Mouse (Mus musculus): ENCODE measurements around the gene Rnf225. TPM values are rescaled to one million over a fixed set of nuclear protein-coding genes. Genes with fewer than 3 reads are reported as not detected.
"Not testable (repeated sequence)": the region's sequence is repeated elsewhere in the genome, so short reads cannot be mapped to it uniquely, and the experiment has no call there.

The Rnf225 gene
- polyA plus RNA-seq, 1 experiment from 2014 or later, result 1.6 TPM

GRCm38 (mm10) chr7:12897655-12898410 is 29.4 kb upstream of the Rnf225 start, which contains the start of gene Zscan22:
TSS of gene Zscan22 (plus strand) at chr7:12897815.
- Histone ChIP-seq H3K4me2 (ENCODE audit: low read depth, low read length, severe bottlenecking) (peak within 1 kb of the TSS; percentile 48), H3K4me3 (ENCODE audit: low read depth, low read length) (peak within 1 kb of the TSS; percentile 57), H3K4me1 (replicated peaks; ENCODE audit: control insufficient read depth, insufficient read depth, low read length) (peaks cover 2% of the 10 kb centered on the region; the same call in 1 of the 2 replicates), H3K27me3 (ENCODE audit: control insufficient read depth, insufficient read depth, low read length) (no peaks in the 10 kb centered on the region), H3K36me3 (ENCODE audit: control insufficient read depth, insufficient read depth, low read length) (no peaks in the 10 kb centered on the region), H3K27ac (ENCODE audit: low read depth, low read length) (peak within 1 kb of the TSS; percentile 18; the same call in 1 of the 2 replicates), H3K9ac (ENCODE audit: low read length) (peak within 1 kb of the TSS; percentile 72), H3K9me3 (ENCODE audit: control insufficient read depth, low read length) (no peaks in the 10 kb centered on the region)
- 7% methylated on average over 36 of the region's 36 CpGs for WGBS
- DNase-seq (ENCODE audit: low spot score) (peak; percentile 93), ATAC-seq (replicated peaks; ENCODE audit: low FRiP score) (peak; percentile 99)

GRCm38 (mm10) chr7:12901517-12901916 is 25.7 kb upstream of the Rnf225 start:
- H3K4me2 ChIP-seq (ENCODE audit: low read depth, low read length, severe bottlenecking), result no peak overlapping the region
- 93% methylated on average over 5 of the region's 5 CpGs for WGBS
- H3K36me3 ChIP-seq (ENCODE audit: control insufficient read depth, insufficient read depth, low read length), result no peaks in the 10 kb centered on the region; the same call in 1 of the 2 replicates

GRCm38 (mm10) chr7:12903623-12904022 is 23.6 kb upstream of the Rnf225 start:
- H3K4me3 ChIP-seq (ENCODE audit: low read depth, low read length), result no peak overlapping the region
- no peak overlapping the region for H3K4me2 ChIP-seq (ENCODE audit: low read depth, low read length, severe bottlenecking)
- H3K9ac ChIP-seq (ENCODE audit: low read length), result no peak overlapping the region
- H3K27me3 ChIP-seq (ENCODE audit: control insufficient read depth, insufficient read depth, low read length), result no peaks in the 10 kb centered on the region
- no peak for DNase-seq (ENCODE audit: low spot score)
- H3K9me3 ChIP-seq (ENCODE audit: control insufficient read depth, low read length), result no peaks in the 10 kb centered on the region
- WGBS, result 59% methylated on average over 10 of the region's 10 CpGs
- peaks cover 4% of the 10 kb centered on the region; the same call in 1 of the 2 replicates for H3K36me3 ChIP-seq (ENCODE audit: control insufficient read depth, insufficient read depth, low read length)
- ATAC-seq (replicated peaks; ENCODE audit: low FRiP score), result no peak
- H3K4me1 ChIP-seq (replicated peaks; ENCODE audit: control insufficient read depth, insufficient read depth, low read length), result no peaks in the 10 kb centered on the region; the same call in 1 of the 2 replicates
- no peak overlapping the region for H3K27ac ChIP-seq (ENCODE audit: low read depth, low read length)

More at GRCm38 (mm10) chr7:12901517-12901916, 25.7 kb upstream of the Rnf225 start:
- ATAC-seq (replicated peaks; ENCODE audit: low FRiP score) (no peak), DNase-seq (ENCODE audit: low spot score) (no peak)
- Histone ChIP-seq H3K27ac (ENCODE audit: low read depth, low read length) (no peak overlapping the region), H3K4me1 (replicated peaks; ENCODE audit: control insufficient read depth, insufficient read depth, low read length) (peaks cover 2% of the 10 kb centered on the region; the same call in 1 of the 2 replicates), H3K27me3 (ENCODE audit: control insufficient read depth, insufficient read depth, low read length) (no peaks in the 10 kb centered on the region), H3K4me3 (ENCODE audit: low read depth, low read length) (no peak overlapping the region), H3K9me3 (ENCODE audit: control insufficient read depth, low read length) (no peaks in the 10 kb centered on the region), H3K9ac (ENCODE audit: low read length) (no peak overlapping the region)

- DNase-seq (ENCODE audit: low spot score) (no peak), ATAC-seq (replicated peaks; ENCODE audit: low FRiP score) (no peak)
- Histone ChIP-seq H3K9ac (ENCODE audit: low read length) (no peak overlapping the region), H3K4me3 (ENCODE audit: low read depth, low read length) (no peak overlapping the region), H3K4me1 (replicated peaks; ENCODE audit: control insufficient read depth, insufficient read depth, low read length) (no peaks in the 10 kb centered on the region), H3K27ac (ENCODE audit: low read depth, low read length) (no peak overlapping the region), H3K4me2 (ENCODE audit: low read depth, low read length, severe bottlenecking) (no peak overlapping the region), H3K36me3 (ENCODE audit: control insufficient read depth, insufficient read depth, low read length) (peaks cover 4% of the 10 kb centered on the region; the same call in 1 of the 2 replicates), H3K27me3 (ENCODE audit: control insufficient read depth, insufficient read depth, low read length) (no peaks in the 10 kb centered on the region), H3K9me3 (ENCODE audit: control insufficient read depth, low read length) (no peaks in the 10 kb centered on the region)
- WGBS, result 97% methylated on average over 1 of the region's 1 CpGs
These were observed 22.1 kb upstream of the Rnf225 start for GRCm38 (mm10) chr7:12905146-12905545.

- Histone ChIP-seq H3K4me1 (replicated peaks; ENCODE audit: control insufficient read depth, insufficient read depth, low read length) (no peaks in the 10 kb centered on the region), H3K9ac (ENCODE audit: low read length) (peak overlapping the region; percentile 65), H3K4me3 (ENCODE audit: low read depth, low read length) (peak overlapping the region; percentile 39; the same call in 1 of the 2 replicates), H3K9me3 (ENCODE audit: control insufficient read depth, low read length) (no peaks in the 10 kb centered on the region), H3K27me3 (ENCODE audit: control insufficient read depth, insufficient read depth, low read length) (no peaks in the 10 kb centered on the region), H3K4me2 (ENCODE audit: low read depth, low read length, severe bottlenecking) (peak overlapping the region; percentile 48), H3K36me3 (ENCODE audit: control insufficient read depth, insufficient read depth, low read length) (peaks cover 4% of the 10 kb centered on the region; the same call in 1 of the 2 replicates), H3K27ac (ENCODE audit: low read depth, low read length) (peak overlapping the region; percentile 42; the same call in 1 of the 2 replicates)
- WGBS, result 31% methylated on average over 7 of the region's 7 CpGs
- ATAC-seq (replicated peaks; ENCODE audit: low FRiP score) (peak; percentile 35), DNase-seq (ENCODE audit: low spot score) (peak; percentile 76)
These were observed 17.7 kb upstream of the Rnf225 start for GRCm38 (mm10) chr7:12909498-12909962.

GRCm38 (mm10) chr7:12910181-12910668 is 17.0 kb upstream of the Rnf225 start:
- H3K4me3 ChIP-seq (ENCODE audit: low read depth, low read length), result peak overlapping the region; percentile 39
- peak; percentile 60 for DNase-seq (ENCODE audit: low spot score)
- 14% methylated on average over 19 of the region's 19 CpGs for WGBS

GRCm38 (mm10) chr7:12913556-12913955 is 13.7 kb upstream of the Rnf225 start:
- ATAC-seq (replicated peaks; ENCODE audit: low FRiP score), result no peak
- no peak overlapping the region for H3K9ac ChIP-seq (ENCODE audit: low read length)
- DNase-seq (ENCODE audit: low spot score), result no peak

More at GRCm38 (mm10) chr7:12910181-12910668, 17.0 kb upstream of the Rnf225 start:
- peak overlapping the region; percentile 65 for H3K9ac ChIP-seq (ENCODE audit: low read length)
- peak overlapping the region; percentile 48 for H3K4me2 ChIP-seq (ENCODE audit: low read depth, low read length, severe bottlenecking)
- H3K9me3 ChIP-seq (ENCODE audit: control insufficient read depth, low read length), result no peaks in the 10 kb centered on the region
- no peaks in the 10 kb centered on the region for H3K4me1 ChIP-seq (replicated peaks; ENCODE audit: control insufficient read depth, insufficient read depth, low read length)
- peak; percentile 78 for ATAC-seq (replicated peaks; ENCODE audit: low FRiP score)
- peaks cover 4% of the 10 kb centered on the region; the same call in 1 of the 2 replicates for H3K36me3 ChIP-seq (ENCODE audit: control insufficient read depth, insufficient read depth, low read length)
- H3K27ac ChIP-seq (ENCODE audit: low read depth, low read length), result peak overlapping the region; percentile 42; the same call in 1 of the 2 replicates
- no peaks in the 10 kb centered on the region for H3K27me3 ChIP-seq (ENCODE audit: control insufficient read depth, insufficient read depth, low read length)

GRCm38 (mm10) chr7:12920495-12920894 is 6.7 kb upstream of the Rnf225 start:
- H3K4me2 ChIP-seq (ENCODE audit: low read depth, low read length, severe bottlenecking); H3K27me3 ChIP-seq (ENCODE audit: control insufficient read depth, insufficient read depth, low read length); ATAC-seq (replicated peaks; ENCODE audit: low FRiP score); H3K9ac ChIP-seq (ENCODE audit: low read length); H3K36me3 ChIP-seq (ENCODE audit: control insufficient read depth, insufficient read depth, low read length); H3K27ac ChIP-seq (ENCODE audit: low read depth, low read length); H3K4me3 ChIP-seq (ENCODE audit: low read depth, low read length); DNase-seq (ENCODE audit: low spot score); H3K9me3 ChIP-seq (ENCODE audit: control insufficient read depth, low read length); H3K4me1 ChIP-seq (replicated peaks; ENCODE audit: control insufficient read depth, insufficient read depth, low read length): not testable (repeated sequence)
- WGBS, result 89% methylated on average over 7 of the region's 8 CpGs

More at GRCm38 (mm10) chr7:12913556-12913955, 13.7 kb upstream of the Rnf225 start:
- Histone ChIP-seq H3K36me3 (ENCODE audit: control insufficient read depth, insufficient read depth, low read length) (no peaks in the 10 kb centered on the region; the same call in 1 of the 2 replicates), H3K27me3 (ENCODE audit: control insufficient read depth, insufficient read depth, low read length) (no peaks in the 10 kb centered on the region), H3K4me3 (ENCODE audit: low read depth, low read length) (no peak overlapping the region), H3K4me2 (ENCODE audit: low read depth, low read length, severe bottlenecking) (no peak overlapping the region), H3K9me3 (ENCODE audit: control insufficient read depth, low read length) (no peaks in the 10 kb centered on the region), H3K4me1 (replicated peaks; ENCODE audit: control insufficient read depth, insufficient read depth, low read length) (no peaks in the 10 kb centered on the region), H3K27ac (ENCODE audit: low read depth, low read length) (no peak overlapping the region)

Measured in forebrain, embryonic 11.5 days (tissue).